Mouse (Mus musculus) lung, embryonic 16.5 days (tissue): Measurements from ENCODE around the gene Morf4l2. TPM values are rescaled to one million over a fixed set of nuclear protein-coding genes. Genes with fewer than 3 reads are reported as not detected.

Experiments
- ATAC-seq: fragments of 200-750 bp; cut with Nextera tagmentation; 2 replicates; pipeline ENCODE4 v1.8.0; 2017; ENCODE audit warnings: low read depth, mild to moderate bottlenecking, moderate library complexity
- H3K27ac ChIP-seq: fragments of 300-500 bp; sonication (generic); 2 replicates; pipeline ENCODE4 v1.5.1; 2014; ENCODE audit warnings: mild to moderate bottlenecking, control low read depth, low read length
- H3K27me3 ChIP-seq: fragments of 300-500 bp; sonication (generic); 2 replicates; pipeline ENCODE4 v1.6.1; 2014; ENCODE audit warnings: low read depth, low read length, mixed read lengths; ENCODE audit not compliant: control insufficient read depth, insufficient read depth
- H3K36me3 ChIP-seq: fragments of 300-500 bp; sonication (generic); 2 replicates; pipeline ENCODE4 v1.6.1; 2014; ENCODE audit warnings: low read length; ENCODE audit not compliant: control insufficient read depth, insufficient read depth
- H3K4me1 ChIP-seq: fragments of 300-500 bp; sonication (generic); replicated peaks from 2 replicates; pipeline ENCODE4 v1.6.1; 2014; ENCODE audit warnings: low read length, mixed read lengths; ENCODE audit not compliant: control insufficient read depth, insufficient read depth
- H3K4me2 ChIP-seq: fragments of 300-500 bp; sonication (generic); 2 replicates; pipeline ENCODE4 v1.6.1; 2014; ENCODE audit warnings: low read depth, low read length, control low read depth
- H3K4me3 ChIP-seq: fragments of 300-500 bp; sonication (generic); 2 replicates; pipeline ENCODE4 v1.5.1; 2014; ENCODE audit warnings: mild to moderate bottlenecking, low read length, control low read depth
- H3K9ac ChIP-seq: fragments of 300-500 bp; sonication (generic); 2 replicates; pipeline ENCODE4 v1.6.1; 2014; ENCODE audit warnings: low read length, control low read depth
- H3K9me3 ChIP-seq: fragments of 300-500 bp; sonication (generic); 2 replicates; pipeline ENCODE4 v1.6.1; 2016; ENCODE audit warnings: low read length; ENCODE audit not compliant: control insufficient read depth
- WGBS: fragments of 180-500 bp; shearing (Covaris S2); extraction: QIAGEN DNeasy Blood & Tissue Kit; methylation state at CpG from one replicate; pipeline ENCODE4 v1.1.7; 2014; 5-methylcytosine and 5-hydroxymethylcytosine counted together
- polyA plus RNA-seq: library from polyadenylated mRNA; unstranded; fragments of >200 nt; fragmentation: Nextera tagmentation; extraction: Ambion mirVana; gene quantifications from 2 replicates; pipeline ENCODE4 v1.2.1, GENCODE M21; 2015

Morf4l2 gene
- 511 and 543 TPM in 2 replicates for polyA plus RNA-seq

DNA sequence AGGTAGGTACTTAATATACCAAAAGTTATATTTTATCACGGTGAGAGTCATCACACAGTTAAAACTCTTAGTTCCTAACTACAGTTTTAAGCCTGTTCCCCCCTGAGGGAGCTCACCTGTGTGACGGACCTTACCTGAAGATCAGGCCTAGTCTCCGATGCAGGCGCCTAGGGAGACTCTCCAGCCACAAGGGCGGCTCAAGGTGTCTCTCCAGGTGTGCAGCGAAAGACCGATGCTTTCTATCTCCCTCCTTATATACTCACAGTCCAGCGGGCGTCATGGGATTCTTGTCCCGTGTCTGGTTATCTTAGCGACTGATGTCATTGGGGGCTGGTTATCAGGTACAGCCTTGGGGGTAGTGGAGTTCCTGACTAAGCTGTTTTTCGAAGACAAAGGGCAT, at the start of gene Morf4l2:
TSS of gene Morf4l2 (minus strand) at position 232 of the 400 bp plus-strand sequence.
- Histone ChIP-seq H3K27me3 (no peaks in the 10 kb centered on the region), H3K9ac (peak within 1 kb of the TSS; percentile 70), H3K36me3 (no peaks in the 10 kb centered on the region), H3K9me3 (no peaks in the 10 kb centered on the region), H3K4me2 (peak within 1 kb of the TSS; percentile 58), H3K4me3 (peak within 1 kb of the TSS; percentile 55), H3K4me1 (no peaks in the 10 kb centered on the region; the same call in 1 of the 2 replicates), H3K27ac (peak within 1 kb of the TSS; percentile 91)
- no peak for ATAC-seq
- 85% methylated on average over 12 of the region's 12 CpGs for WGBS

DNA sequence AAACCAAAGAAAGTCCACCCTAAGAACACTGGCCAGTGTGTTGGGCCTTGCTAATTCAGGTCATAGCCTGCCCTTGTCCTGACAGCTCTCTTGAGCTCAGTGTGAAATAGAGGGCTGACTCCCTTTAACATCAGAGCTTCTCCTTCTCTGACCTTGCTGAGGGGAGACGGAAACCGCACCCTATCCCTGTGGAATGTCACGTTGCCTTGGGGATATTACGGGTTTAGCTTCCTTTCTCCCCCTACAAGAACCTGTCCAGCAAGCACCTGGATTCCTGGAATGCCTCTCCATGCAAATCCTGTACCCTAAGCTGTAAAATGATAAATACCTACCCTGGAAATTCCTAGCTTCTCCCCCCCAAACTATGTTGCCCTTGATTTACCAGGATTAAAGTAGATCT, 46.0 kb upstream of the Morf4l2 start:
- Histone ChIP-seq H3K36me3 (no peaks in the 10 kb centered on the region), H3K27ac (0 out of 2 replicates have a peak overlapping the region, but pooled peaks have one; percentile 13), H3K4me3 (no peak overlapping the region), H3K27me3 (no peaks in the 10 kb centered on the region; the same call in 1 of the 2 replicates), H3K4me1 (no peaks in the 10 kb centered on the region), H3K9ac (no peak overlapping the region), H3K9me3 (no peaks in the 10 kb centered on the region), H3K4me2 (no peak overlapping the region)
- WGBS, result 76% methylated on average over 4 of the region's 4 CpGs
- ATAC-seq, result peak; percentile 68; the same call in 1 of the 2 replicates

DNA sequence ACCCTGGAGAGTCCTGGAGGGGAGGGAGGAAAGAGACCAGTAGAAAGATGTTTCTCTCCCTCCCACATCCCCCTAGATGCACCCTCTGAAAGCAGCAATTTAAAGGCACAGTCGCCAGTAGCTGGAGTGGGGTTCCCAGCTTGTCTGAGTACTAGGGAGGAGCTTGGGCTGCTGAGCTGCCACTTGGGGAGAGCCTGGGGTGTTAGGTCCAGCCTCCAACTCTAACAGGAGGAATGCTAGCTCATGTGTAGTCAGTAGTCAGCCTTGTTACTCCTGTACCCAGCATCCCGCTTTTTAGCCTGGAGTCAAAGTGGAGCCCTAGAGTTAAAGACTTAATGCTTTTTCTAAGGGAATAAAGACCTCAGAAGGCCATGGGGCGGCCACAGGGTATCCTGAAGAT, 36.6 kb upstream of the Morf4l2 start, which contains the start of gene Glra4:
TSS of gene Glra4 (minus strand) at position 101 of the 400 bp plus-strand sequence.
- no peak within 1 kb of the TSS for H3K27ac ChIP-seq
- no peak within 1 kb of the TSS for H3K4me3 ChIP-seq
- no peaks in the 10 kb centered on the region for H3K4me1 ChIP-seq
- no peaks in the 10 kb centered on the region for H3K36me3 ChIP-seq
- 77% methylated on average over 3 of the region's 3 CpGs for WGBS
- no peak within 1 kb of the TSS for H3K4me2 ChIP-seq
- no peaks in the 10 kb centered on the region for H3K9me3 ChIP-seq
- H3K9ac ChIP-seq, result no peak within 1 kb of the TSS
- H3K27me3 ChIP-seq, result no peaks in the 10 kb centered on the region
- no peak for ATAC-seq

DNA sequence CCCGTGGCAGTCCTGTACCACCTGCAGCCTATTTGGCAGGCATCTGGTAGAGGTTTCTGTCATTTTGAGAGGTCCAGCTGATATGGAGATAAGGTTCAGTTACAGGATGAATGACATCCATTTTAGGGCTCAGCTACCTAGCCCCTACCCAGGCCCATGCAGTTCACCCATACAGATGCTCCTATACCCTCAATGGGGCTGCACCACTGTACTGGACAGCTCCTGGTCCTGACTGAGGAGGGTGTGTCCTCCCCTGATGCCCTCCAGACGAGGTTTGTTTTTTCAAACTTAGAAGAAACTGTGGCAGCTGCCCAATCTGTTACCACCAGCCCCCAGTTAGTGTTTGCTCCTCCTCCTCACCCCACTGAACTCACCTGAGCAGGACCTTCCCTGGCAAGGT, 35.8 kb upstream of the Morf4l2 start:
- Histone ChIP-seq H3K27me3 (no peaks in the 10 kb centered on the region), H3K36me3 (no peaks in the 10 kb centered on the region), H3K9me3 (no peaks in the 10 kb centered on the region), H3K4me3 (no peak overlapping the region), H3K9ac (no peak overlapping the region), H3K4me2 (no peak overlapping the region), H3K4me1 (no peaks in the 10 kb centered on the region), H3K27ac (no peak overlapping the region)
- no peak for ATAC-seq
- 60% methylated on average over 2 of the region's 2 CpGs for WGBS

DNA sequence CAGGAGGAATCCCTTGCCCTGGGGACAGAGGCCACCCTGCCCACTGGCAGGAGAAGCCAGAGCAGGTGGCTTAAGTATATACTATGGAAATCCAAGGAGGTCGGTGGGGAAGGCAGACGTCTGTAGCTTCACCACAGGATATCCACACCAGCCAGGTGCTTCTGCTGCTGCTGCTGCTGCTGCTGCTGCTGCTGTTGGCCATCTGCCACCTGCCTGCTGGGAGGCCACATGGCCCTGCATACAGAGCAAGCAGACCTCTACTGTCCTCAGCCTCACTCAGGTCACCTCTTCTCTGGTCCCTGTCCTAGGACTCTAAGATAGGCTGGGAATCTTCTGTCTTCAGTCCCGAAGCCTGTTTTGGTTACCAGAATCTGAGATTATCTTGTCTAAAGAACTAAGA, 34.6 kb upstream of the Morf4l2 start:
- Histone ChIP-seq H3K9me3 (no peaks in the 10 kb centered on the region), H3K9ac (no peak overlapping the region), H3K4me1 (no peaks in the 10 kb centered on the region), H3K27me3 (no peaks in the 10 kb centered on the region), H3K4me3 (no peak overlapping the region), H3K4me2 (no peak overlapping the region), H3K27ac (no peak overlapping the region), H3K36me3 (no peaks in the 10 kb centered on the region)
- WGBS, result 79% methylated on average over 3 of the region's 3 CpGs
- ATAC-seq, result no peak

DNA sequence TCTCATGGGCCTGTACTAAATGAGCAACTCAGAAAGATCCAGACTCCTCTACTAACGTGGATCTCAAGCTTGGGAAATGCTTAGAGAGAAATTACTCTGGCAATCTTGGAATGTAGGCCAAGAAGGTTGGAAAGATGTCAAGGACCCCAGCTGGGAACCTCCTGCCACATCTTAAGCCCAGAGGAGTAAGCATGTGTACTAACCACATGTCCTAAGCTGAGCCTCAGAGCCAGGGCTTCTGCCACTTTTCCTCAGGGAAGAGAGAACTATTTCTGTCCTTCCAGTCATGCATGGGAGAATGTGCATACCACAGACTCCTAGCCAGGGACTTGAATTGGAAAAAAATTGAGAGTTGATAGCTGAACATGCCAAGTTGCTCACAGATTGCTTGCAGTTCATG, 29.5 kb upstream of the Morf4l2 start:
- Histone ChIP-seq H3K4me2 (no peak overlapping the region), H3K27ac (no peak overlapping the region), H3K4me1 (no peaks in the 10 kb centered on the region), H3K4me3 (no peak overlapping the region), H3K9ac (no peak overlapping the region), H3K9me3 (no peaks in the 10 kb centered on the region), H3K27me3 (no peaks in the 10 kb centered on the region), H3K36me3 (no peaks in the 10 kb centered on the region)
- 25% methylated on average over 1 of the region's 1 CpGs for WGBS
- ATAC-seq, result no peak

DNA sequence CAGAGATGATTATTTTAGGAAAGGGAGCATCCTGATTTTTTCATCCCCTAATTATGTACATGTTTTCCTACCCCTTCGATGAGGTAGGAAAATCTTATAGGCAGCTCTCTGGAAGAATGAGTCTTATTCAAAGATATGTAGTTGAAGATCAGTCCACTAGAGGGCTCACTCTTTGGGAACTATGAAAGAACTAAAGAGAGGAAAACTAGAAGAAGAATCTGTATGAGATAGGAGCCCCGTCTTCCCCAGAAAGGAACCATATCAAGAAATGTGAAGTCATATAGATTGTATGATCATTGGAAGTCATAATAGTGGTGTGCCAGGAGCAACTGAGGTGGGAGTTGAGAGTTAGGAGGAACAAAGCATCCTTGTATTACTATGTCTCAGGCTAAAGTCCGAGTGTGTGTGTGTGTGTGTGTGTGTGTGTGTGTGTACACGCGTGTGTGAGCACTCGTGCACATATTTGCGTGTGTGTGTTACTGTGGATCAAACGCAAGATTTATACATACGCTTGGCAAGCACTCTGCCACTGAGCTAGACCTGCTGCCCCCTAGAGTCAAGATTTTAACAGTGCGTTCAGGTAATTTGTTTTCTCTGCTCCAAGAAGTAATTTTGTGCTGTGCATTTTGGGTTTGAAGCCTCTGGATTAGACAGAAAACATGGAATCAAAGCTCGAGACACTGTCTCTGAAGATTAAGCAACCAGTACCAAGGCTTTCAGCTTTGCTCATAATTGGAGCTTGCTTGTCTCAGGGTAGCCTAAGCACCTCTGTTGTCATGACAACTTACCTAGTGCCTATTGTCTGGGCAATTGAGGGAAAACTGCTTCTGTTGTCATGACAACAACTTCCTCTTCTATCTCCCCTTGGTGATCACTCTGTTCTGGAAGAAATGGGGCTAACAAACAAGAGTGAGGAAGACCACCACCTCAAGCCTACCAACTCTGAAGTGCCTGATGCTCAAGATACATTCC, 17.9 kb upstream of the Morf4l2 start:
- WGBS, result 66% methylated on average over 11 of the region's 11 CpGs
- Histone ChIP-seq H3K27me3 (no peaks in the 10 kb centered on the region), H3K4me1 (no peaks in the 10 kb centered on the region), H3K4me2 (no peak overlapping the region), H3K9ac (no peak overlapping the region), H3K4me3 (no peak overlapping the region), H3K36me3 (no peaks in the 10 kb centered on the region), H3K9me3 (no peaks in the 10 kb centered on the region), H3K27ac (no peak overlapping the region)
- ATAC-seq, result no peak

DNA sequence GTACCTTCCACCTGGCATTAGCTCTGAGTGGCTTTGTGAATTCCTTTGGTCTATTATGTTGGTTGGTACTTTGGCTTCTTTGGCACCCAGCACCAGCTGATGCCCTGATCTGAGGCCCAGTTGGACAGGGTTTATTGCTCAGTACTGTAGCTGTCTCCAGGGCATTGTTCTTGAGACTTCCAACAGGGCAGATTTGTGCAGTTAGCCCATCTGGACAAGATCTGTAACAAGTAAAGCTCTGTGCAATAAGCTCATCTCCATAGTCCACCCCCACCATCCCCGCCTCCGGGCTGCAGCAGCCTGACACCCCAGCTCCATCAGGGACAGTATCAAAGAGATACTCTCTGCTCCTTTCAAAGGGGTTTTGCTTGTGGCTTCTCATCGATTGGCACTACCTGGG, 12.0 kb upstream of the Morf4l2 start:
- H3K4me3 ChIP-seq, result no peak overlapping the region

DNA sequence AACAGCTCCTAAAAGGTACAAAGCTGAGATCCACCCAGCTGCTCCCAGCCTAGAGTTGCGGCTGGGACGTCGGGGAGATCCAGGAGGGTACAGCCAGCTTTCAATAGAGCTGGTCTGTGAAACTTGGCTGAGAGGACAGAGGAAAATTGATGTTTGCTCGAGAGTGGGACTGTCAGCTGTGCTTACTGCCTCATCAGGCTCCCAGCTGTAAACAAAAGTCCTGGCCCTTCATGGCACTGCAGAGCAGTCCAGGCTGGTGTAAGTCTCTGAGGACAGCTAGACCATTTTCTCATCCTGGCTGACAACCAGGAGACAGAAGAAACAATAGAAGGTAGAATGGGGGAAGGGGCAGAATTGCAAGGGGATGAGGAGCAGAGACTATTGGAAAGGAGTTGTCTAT, 5.8 kb upstream of the Morf4l2 start:
- no peak overlapping the region for H3K27ac ChIP-seq
- no peaks in the 10 kb centered on the region for H3K9me3 ChIP-seq
- no peaks in the 10 kb centered on the region for H3K4me1 ChIP-seq
- H3K4me2 ChIP-seq, result no peak overlapping the region
- ATAC-seq, result no peak
- H3K9ac ChIP-seq, result no peak overlapping the region
- H3K4me3 ChIP-seq, result no peak overlapping the region
- H3K27me3 ChIP-seq, result no peaks in the 10 kb centered on the region
- 76% methylated on average over 4 of the region's 4 CpGs for WGBS
- H3K36me3 ChIP-seq, result no peaks in the 10 kb centered on the region

More for the DNA sequence above, 12.0 kb upstream of the Morf4l2 start:
- Histone ChIP-seq H3K9me3 (no peaks in the 10 kb centered on the region), H3K27ac (no peak overlapping the region), H3K36me3 (no peaks in the 10 kb centered on the region), H3K9ac (no peak overlapping the region), H3K4me2 (no peak overlapping the region), H3K27me3 (no peaks in the 10 kb centered on the region), H3K4me1 (no peaks in the 10 kb centered on the region)
- no peak for ATAC-seq
- WGBS, result 91% methylated on average over 3 of the region's 3 CpGs
